ENCODE assay signal across 9 mouse cellular contexts in the genomic region with DNA sequence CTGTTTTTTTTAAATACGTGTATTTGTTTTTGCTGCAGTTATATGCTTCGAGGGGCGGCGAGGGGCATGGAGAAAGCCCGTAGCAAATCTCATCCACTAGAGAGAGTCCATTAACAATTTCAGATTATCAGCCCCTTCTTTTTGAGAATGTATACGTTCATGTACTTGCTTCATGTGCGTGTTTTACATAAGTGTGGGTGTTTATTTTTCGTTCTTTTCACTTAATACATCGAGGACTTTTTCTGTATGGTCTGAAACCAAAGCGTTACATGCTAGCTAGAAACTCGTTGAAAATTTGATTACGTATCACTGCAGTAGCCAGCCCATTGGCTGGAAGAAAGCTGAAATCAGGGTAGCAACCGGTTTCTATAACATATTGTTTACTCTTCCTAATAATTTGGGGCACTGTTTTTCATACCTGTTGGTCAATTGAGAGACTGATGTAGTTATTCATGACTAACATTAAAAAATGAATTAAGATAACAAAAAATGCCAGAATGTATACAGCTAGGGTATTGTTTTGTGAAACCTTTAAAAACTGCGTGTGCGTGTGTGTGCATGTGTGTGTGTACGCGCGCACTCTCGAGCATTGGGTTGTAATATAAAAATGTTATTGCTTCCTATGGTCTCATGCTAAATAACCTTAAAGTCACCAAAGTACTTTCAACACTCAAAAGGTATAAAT. TPM values are rescaled to one million over a fixed set of nuclear protein-coding genes. Genes with fewer than 3 reads are reported as not detected.
DNase-seq lines count a peak whose midpoint lies in the region; ATAC-seq and TF ChIP-seq lines count a peak whose summit lies in the region.
"Had no signal": no experiment of that assay in that cellular context is flagged by ENCODE, and none has a peak within 500 bp of the region (broad histone marks: within the 10 kb centered on the region; RNA-seq: fewer than 3 reads in every experiment).

No protein-coding gene starts in this region.

- WGBS in kidney, embryonic 16.5 days, result 15% methylated on average over 19 of the region's 19 CpGs
- WGBS in embryonic facial prominence, embryonic 13.5 days, result 13% methylated on average over 19 of the region's 19 CpGs
- WGBS in intestine, embryonic 14.5 days, result 16% methylated on average over 19 of the region's 19 CpGs
- WGBS in midbrain, postnatal 0 days, result 11% methylated on average over 19 of the region's 19 CpGs

- peak overlapping the region; percentile 62 for H3K4me3 ChIP-seq in kidney, embryonic 16.5 days (ENCODE audit: low read length)
- peak overlapping the region; percentile 58 for H3K4me3 ChIP-seq in embryonic facial prominence, embryonic 13.5 days
- peak overlapping the region; percentile 50 for H3K4me3 ChIP-seq in intestine, embryonic 14.5 days (ENCODE audit: low read depth, low read length)
- peak overlapping the region; percentile 51 for H3K4me3 ChIP-seq in midbrain, postnatal 0 days (ENCODE audit: low read depth, low read length)

- no peak overlapping the region for H3K9ac ChIP-seq in kidney, embryonic 16.5 days (replicated peaks; ENCODE audit: low read length)
- peak overlapping the region; percentile 80; the same call in 1 of the 2 replicates for H3K9ac ChIP-seq in embryonic facial prominence, embryonic 13.5 days
- H3K9ac ChIP-seq in intestine, embryonic 14.5 days (ENCODE audit: low read length), result peak overlapping the region; percentile 66
- peak overlapping the region; percentile 57; the same call in 1 of the 2 replicates for H3K9ac ChIP-seq in midbrain, postnatal 0 days (replicated peaks; ENCODE audit: low read length, poor library complexity, severe bottlenecking)

- DNase-seq in kidney, adult 18-20 months, result no peak
- no peak for DNase-seq in intestine, embryonic 14.5 days (ENCODE audit: low spot score)
- DNase-seq in midbrain, postnatal 0 days (ENCODE audit: low spot score), result peak; percentile 47
- no peak for DNase-seq in urinary bladder, postnatal 36 days (ENCODE audit: low spot score in 2 of 2)
- DNase-seq in left cerebral cortex, postnatal 4 days, result no peak
- DNase-seq in testis, postnatal 10 days (ENCODE audit: low spot score), result no peak
- DNase-seq: cerebellum, adult 11 months had no signal

- no peak for ATAC-seq in kidney, embryonic 16.5 days (ENCODE audit: low FRiP score, low TSS enrichment)
- ATAC-seq in embryonic facial prominence, embryonic 13.5 days (ENCODE audit: insufficient number of reproducible peaks, insufficient read depth, low FRiP score, low TSS enrichment, low read depth), result no peak
- no peak for ATAC-seq in intestine, embryonic 14.5 days (replicated peaks; ENCODE audit: low FRiP score, low TSS enrichment, low read depth)
- ATAC-seq in midbrain, postnatal 0 days (ENCODE audit: low FRiP score), result no peak

- no peak overlapping the region for H3K27ac ChIP-seq in kidney, embryonic 16.5 days (ENCODE audit: low read length)
- H3K27ac ChIP-seq in embryonic facial prominence, embryonic 13.5 days, result no peak overlapping the region
- H3K27ac ChIP-seq in intestine, embryonic 14.5 days (ENCODE audit: low read depth), result no peak overlapping the region
- H3K27ac ChIP-seq in midbrain, postnatal 0 days (ENCODE audit: low read depth, low read length), result peak overlapping the region; percentile 77

- peaks cover 65% of the 10 kb centered on the region for H3K27me3 ChIP-seq in kidney, embryonic 16.5 days (ENCODE audit: insufficient read depth, low read length)
- H3K27me3 ChIP-seq in embryonic facial prominence, embryonic 13.5 days, result peaks cover 79% of the 10 kb centered on the region
- H3K27me3 ChIP-seq in intestine, embryonic 14.5 days (replicated peaks; ENCODE audit: control insufficient read depth, insufficient read depth, low read length), result peaks cover 85% of the 10 kb centered on the region
- H3K27me3 ChIP-seq in midbrain, postnatal 0 days (ENCODE audit: insufficient read depth, low read length), result peaks cover 14% of the 10 kb centered on the region; the same call in 1 of the 2 replicates

- peaks cover 7% of the 10 kb centered on the region; the same call in 1 of the 2 replicates for H3K4me1 ChIP-seq in kidney, embryonic 16.5 days (ENCODE audit: insufficient read depth, low read length)
- H3K4me1 ChIP-seq in embryonic facial prominence, embryonic 13.5 days, result no peaks in the 10 kb centered on the region
- H3K4me1 ChIP-seq in intestine, embryonic 14.5 days (replicated peaks; ENCODE audit: control insufficient read depth, insufficient read depth, low read length), result 0 out of 2 replicates have a peak, but pooled peaks cover 3% of the 10 kb centered on the region
- no peaks in the 10 kb centered on the region for H3K4me1 ChIP-seq in midbrain, postnatal 0 days (ENCODE audit: insufficient read depth, low read length)

- H3K9me3 ChIP-seq in kidney, embryonic 16.5 days (ENCODE audit: low read length), result no peaks in the 10 kb centered on the region
- no peaks in the 10 kb centered on the region for H3K9me3 ChIP-seq in embryonic facial prominence, embryonic 13.5 days
- H3K9me3 ChIP-seq in intestine, embryonic 14.5 days (ENCODE audit: control insufficient read depth, low read length), result no peaks in the 10 kb centered on the region
- H3K9me3 ChIP-seq in midbrain, postnatal 0 days (ENCODE audit: low read length), result no peaks in the 10 kb centered on the region

- no peaks in the 10 kb centered on the region for H3K36me3 ChIP-seq in kidney, embryonic 16.5 days (ENCODE audit: insufficient read depth, low read length)
- H3K36me3 ChIP-seq in embryonic facial prominence, embryonic 13.5 days, result no peaks in the 10 kb centered on the region
- H3K36me3 ChIP-seq in intestine, embryonic 14.5 days (ENCODE audit: control insufficient read depth, insufficient read depth, low read length), result no peaks in the 10 kb centered on the region
- H3K36me3 ChIP-seq in midbrain, postnatal 0 days (ENCODE audit: insufficient read depth, low read length), result no peaks in the 10 kb centered on the region

- H3K4me2 ChIP-seq in kidney, embryonic 16.5 days (replicated peaks; ENCODE audit: low read depth, low read length), result peak overlapping the region; percentile 73
- peak overlapping the region; percentile 61 for H3K4me2 ChIP-seq in embryonic facial prominence, embryonic 13.5 days
- H3K4me2 ChIP-seq in intestine, embryonic 14.5 days (ENCODE audit: low read length), result peak overlapping the region; percentile 50
- peak overlapping the region; percentile 51 for H3K4me2 ChIP-seq in midbrain, postnatal 0 days (ENCODE audit: low read depth, low read length, poor library complexity, severe bottlenecking)

- no peak for TF ChIP-seq CTCF in midbrain, postnatal 0 days (IDR thresholded peaks at IDR 0.05)

- intact Hi-C loops in left cerebral cortex, postnatal 4 days (cut with DNase I), result loop anchor here (10.0 kb wide), 1 partner anchor 171 kb away; a partner anchor contains a TSS

RNA-seq across cellular contexts. Expression of a gene that starts 1.1 kb away (rescaled TPM):
- 4.2 and 4.8 TPM in 2 replicates for polyA plus RNA-seq in kidney, embryonic 16.5 days (2015; fragmentation: Nextera tagmentation; extraction: Ambion mirVana)
- 12.2 and 13.0 TPM in 2 replicates for polyA plus RNA-seq in embryonic facial prominence, embryonic 13.5 days (2015; fragmentation: Nextera tagmentation; extraction: Ambion mirVana)
- 7.5 and 9.6 TPM in 2 replicates for polyA plus RNA-seq in intestine, embryonic 14.5 days (2014; fragmentation: Nextera tagmentation; extraction: Ambion mirVana)
- total RNA-seq in midbrain, postnatal 0 days (2014; rRNA removed), result 31.6 and 35.3 TPM in 2 replicates
- 26.7 and 45.9 TPM in 2 replicates for polyA plus RNA-seq in midbrain, postnatal 0 days (2015; fragmentation: Nextera tagmentation; extraction: Ambion mirVana)
- total RNA-seq in left cerebral cortex, postnatal 4 days (2021), result 10 to 100 TPM; 16.8 to 25.3 TPM

RNA-seq across cellular contexts. Expression of a gene that starts 59.8 kb away (rescaled TPM):
- polyA plus RNA-seq in kidney, embryonic 16.5 days (2015; fragmentation: Nextera tagmentation; extraction: Ambion mirVana), result 0.07 and 0.09 TPM in 2 replicates
- 0.14 TPM in 1 of 2 replicates, not detected in the other for polyA plus RNA-seq in embryonic facial prominence, embryonic 13.5 days (2015; fragmentation: Nextera tagmentation; extraction: Ambion mirVana)
- 0.09 TPM in 1 of 2 replicates, not detected in the other for polyA plus RNA-seq in intestine, embryonic 14.5 days (2014; fragmentation: Nextera tagmentation; extraction: Ambion mirVana)
- total RNA-seq in midbrain, postnatal 0 days (2014; rRNA removed), result 0.16 and 1.2 TPM in 2 replicates
- polyA plus RNA-seq in midbrain, postnatal 0 days (2015; fragmentation: Nextera tagmentation; extraction: Ambion mirVana), result 1.2 TPM in 2 replicates
- under 1 TPM; 0.50 TPM for total RNA-seq in left cerebral cortex, postnatal 4 days (2021)
